Mouse (Mus musculus) left cerebral cortex, adult 8-10 months (tissue): Measurements from ENCODE around the gene Epha6. TPM values are rescaled to one million over a fixed set of nuclear protein-coding genes. Genes with fewer than 3 reads are reported as not detected.

Experiments
- DNase-seq, 2 experiments: peaks; one replicate each; pipeline ENCODE4 v3.0.0; 2022; ENCODE audit warnings: low spot score in 2 of 2
- total RNA-seq, 4 experiments: library from RNA; stranded (reverse); gene quantifications; 2 replicates each; pipeline ENCODE4 v1.2.4; 2022

The Epha6 gene
- total RNA-seq, 4 experiments from 2014 or later = 57.6 to 70.6 (median 64.3) TPM

GRCm38 (mm10) chr16:60266367-60267351 is 338.7 kb downstream of the Epha6 start:
- no peak for DNase-seq

GRCm38 (mm10) chr16:60264719-60265508 is 340.4 kb downstream of the Epha6 start:
- DNase-seq = no peak

- DNase-seq = no peak
These were observed 347.1 kb downstream of the Epha6 start for GRCm38 (mm10) chr16:60258151-60258635.

GRCm38 (mm10) chr16:60257623-60258022 is 347.7 kb downstream of the Epha6 start:
- DNase-seq = no peak

GRCm38 (mm10) chr16:60257044-60257443 is 348.3 kb downstream of the Epha6 start:
- no peak for DNase-seq

GRCm38 (mm10) chr16:60239356-60240190 is 365.8 kb downstream of the Epha6 start:
- no peak for DNase-seq

GRCm38 (mm10) chr16:60233985-60234766 is 371.2 kb downstream of the Epha6 start:
- DNase-seq = no peak

GRCm38 (mm10) chr16:60232982-60233381 is 372.3 kb downstream of the Epha6 start:
- DNase-seq = no peak

- no peak for DNase-seq
These were observed 396.2 kb downstream of the Epha6 start for GRCm38 (mm10) chr16:60209151-60209550.

- no peak for DNase-seq
These were observed 429.8 kb downstream of the Epha6 start for GRCm38 (mm10) chr16:60175580-60175979.

- DNase-seq = no peak
These were observed 452.9 kb downstream of the Epha6 start for GRCm38 (mm10) chr16:60152439-60152838.

GRCm38 (mm10) chr16:60144370-60144769 is 461.0 kb downstream of the Epha6 start:
- no peak for DNase-seq

- no peak for DNase-seq
These were observed 483.9 kb downstream of the Epha6 start for GRCm38 (mm10) chr16:60121435-60121834.

- DNase-seq = no peak
These were observed 503.1 kb downstream of the Epha6 start for GRCm38 (mm10) chr16:60102210-60102609.

- DNase-seq = no peak
These were observed 510.0 kb downstream of the Epha6 start for GRCm38 (mm10) chr16:60095333-60095732.

- DNase-seq = no peak
These were observed 518.4 kb downstream of the Epha6 start for GRCm38 (mm10) chr16:60086976-60087375.

GRCm38 (mm10) chr16:60070457-60071112 is 534.7 kb downstream of the Epha6 start:
- no peak for DNase-seq

- no peak for DNase-seq
These were observed 561.5 kb downstream of the Epha6 start for GRCm38 (mm10) chr16:60043809-60044208.

- no peak for DNase-seq
These were observed 577.0 kb downstream of the Epha6 start for GRCm38 (mm10) chr16:60028381-60028780.
